Mouse (Mus musculus) myocyte (in vitro differentiated cells): ENCODE results near the gene Srxn1.

ENCODE experiments used
- E2F4 ChIP-seq: IDR thresholded peaks from one replicate; pipeline ENCODE4 v1.6.1; 2011; ENCODE audit warnings: mild to moderate bottlenecking, control low read depth, moderate library complexity; ENCODE audit not compliant: insufficient read depth
- MAX ChIP-seq: IDR thresholded peaks from one replicate; pipeline ENCODE4 v1.6.1; 2011; ENCODE audit warnings: low read depth, mild to moderate bottlenecking, control low read depth
- MYOG ChIP-seq, 3 experiments: IDR thresholded peaks; one replicate each; pipeline ENCODE4 v1.6.1; 2011; ENCODE audit warnings: control low read depth in 2 of 3, low read depth in 2 of 3, mild to moderate bottlenecking in 2 of 3; ENCODE audit not compliant: insufficient read length in 2 of 3, control insufficient read depth in 1 of 3, insufficient read depth in 1 of 3
- POLR2A ChIP-seq: IDR thresholded peaks from one replicate; pipeline ENCODE4 v1.6.1; 2011; ENCODE audit warnings: low read depth, mild to moderate bottlenecking, control low read depth, moderate library complexity; ENCODE audit not compliant: insufficient read length
- POLR2AphosphoS2 ChIP-seq: IDR thresholded peaks from one replicate; pipeline ENCODE4 v1.6.1; 2011; ENCODE audit warnings: low read depth, control low read depth; ENCODE audit not compliant: insufficient read length
- REST ChIP-seq: IDR thresholded peaks from one replicate; pipeline ENCODE4 v1.6.1; 2011; ENCODE audit warnings: mild to moderate bottlenecking, control low read depth, moderate library complexity; ENCODE audit not compliant: insufficient read depth, insufficient read length
- USF1 ChIP-seq: IDR thresholded peaks from one replicate; pipeline ENCODE4 v1.6.1; 2011; ENCODE audit warnings: low read depth, mild to moderate bottlenecking, control low read depth, moderate library complexity

- TF ChIP-seq MYOG (IDR thresholded peaks at IDR 0.05; ENCODE audit: control insufficient read depth in 1 of 3, insufficient read depth in 1 of 3, insufficient read length in 2 of 3, low read depth in 2 of 3) (no peak), REST (no peak), MAX (no peak), POLR2A (no peak), E2F4 (no peak), USF1 (no peak), POLR2AphosphoS2 (no peak)
Measured at GRCm38 (mm10) chr2:152122896-152123295, 17.6 kb downstream of the Srxn1 start.
